Mouse (Mus musculus) cerebellum, adult (tissue): ENCODE measurements around the gene Brd4.
A peak's percentile ranks its signal among the peaks of the same experiment; 100 is the strongest.
"Not testable (repeated sequence)": the region's sequence is repeated elsewhere in the genome, so short reads cannot be mapped to it uniquely, and the experiment has no call there.

Source experiments
- ATAC-seq: cut with Nextera tagmentation; 2 replicates; pipeline ENCODE4 v1.9.2; 2017; ENCODE audit warnings: mild to moderate bottlenecking, moderate library complexity, mixed read lengths; ENCODE audit not compliant: insufficient number of reproducible peaks, low FRiP score, low TSS enrichment

The Brd4 gene

DNA sequence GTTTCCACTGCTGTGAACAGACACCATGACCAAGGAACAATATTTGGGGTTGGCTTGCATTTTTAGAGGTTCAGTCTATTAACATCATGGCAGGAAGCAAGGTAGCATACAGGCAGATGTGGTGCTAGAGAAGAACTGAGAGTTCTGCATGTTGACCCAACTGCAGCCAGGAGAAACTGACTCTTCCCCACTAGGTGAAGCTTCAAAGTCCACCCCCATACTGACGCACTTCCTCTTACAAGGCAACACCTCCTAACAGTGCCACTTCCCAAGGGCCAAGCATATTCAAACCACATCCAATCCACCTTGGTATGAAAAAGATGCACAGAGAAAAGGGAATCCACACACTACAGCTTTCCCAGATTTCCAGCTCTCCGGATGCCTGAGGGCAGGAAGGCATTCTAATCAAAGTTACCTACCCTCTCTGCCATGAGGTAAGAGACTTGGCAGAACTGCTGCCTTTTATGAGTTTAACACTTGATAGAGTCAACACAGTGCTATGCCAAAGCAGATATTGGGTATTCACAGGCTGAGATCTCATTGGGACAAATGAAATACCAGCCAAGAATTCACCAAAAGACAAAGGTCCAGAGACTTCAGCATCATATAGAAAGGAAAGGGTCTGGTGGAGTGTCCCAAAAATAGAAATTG lies 43.5 kb downstream of the Brd4 start:
- ATAC-seq, result no peak

DNA sequence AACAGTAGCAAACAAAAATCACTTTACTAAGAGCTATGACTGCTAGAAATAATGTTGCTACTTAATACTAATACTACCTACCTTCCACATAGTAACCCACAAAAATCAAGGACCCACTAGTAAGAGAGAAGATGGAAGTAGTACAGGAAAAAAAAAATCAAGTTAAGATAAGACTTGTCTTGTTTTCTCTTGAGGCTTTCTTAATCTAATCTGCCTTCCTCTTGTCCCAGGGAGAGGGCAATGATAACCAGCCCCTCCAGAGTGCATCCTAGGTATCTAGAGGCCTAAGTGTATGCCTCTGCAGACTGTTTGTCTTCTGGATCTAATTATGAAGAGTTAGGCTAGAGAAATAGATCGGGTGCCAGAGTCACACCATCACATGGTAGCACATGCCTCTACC lies 45.9 kb downstream of the Brd4 start:
- ATAC-seq, result no peak

DNA sequence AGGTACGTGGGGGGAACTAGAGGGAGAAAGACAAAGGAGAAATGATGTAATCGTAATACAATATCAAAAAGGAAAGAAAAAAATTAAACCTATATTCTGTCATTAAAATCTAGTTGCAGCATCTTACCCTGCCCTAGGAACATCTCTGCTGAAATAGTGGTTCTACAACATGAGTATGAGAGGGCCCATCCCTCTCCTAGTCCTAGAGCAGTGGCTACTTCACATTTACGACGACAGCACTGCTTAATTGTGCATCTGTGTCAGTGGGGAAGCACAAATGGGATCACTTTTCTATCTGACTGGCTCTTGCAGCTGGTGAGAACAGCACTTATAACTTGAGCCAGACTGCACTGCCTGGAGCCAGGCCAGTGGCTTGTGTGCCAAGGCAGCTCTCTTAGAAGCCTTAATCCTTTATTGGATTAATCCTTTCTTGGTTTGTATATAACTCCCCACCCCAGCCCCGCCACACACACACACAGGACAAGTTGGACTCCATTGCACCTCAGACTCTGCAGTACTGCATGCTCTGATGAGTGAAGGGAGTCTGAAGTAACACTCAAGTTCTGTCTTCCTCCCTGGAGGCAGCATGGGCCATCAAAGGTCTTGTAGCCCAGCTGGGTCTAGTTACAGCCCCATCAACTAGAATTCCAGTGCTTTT lies 48.9 kb downstream of the Brd4 start:
- ATAC-seq, result no peak

DNA sequence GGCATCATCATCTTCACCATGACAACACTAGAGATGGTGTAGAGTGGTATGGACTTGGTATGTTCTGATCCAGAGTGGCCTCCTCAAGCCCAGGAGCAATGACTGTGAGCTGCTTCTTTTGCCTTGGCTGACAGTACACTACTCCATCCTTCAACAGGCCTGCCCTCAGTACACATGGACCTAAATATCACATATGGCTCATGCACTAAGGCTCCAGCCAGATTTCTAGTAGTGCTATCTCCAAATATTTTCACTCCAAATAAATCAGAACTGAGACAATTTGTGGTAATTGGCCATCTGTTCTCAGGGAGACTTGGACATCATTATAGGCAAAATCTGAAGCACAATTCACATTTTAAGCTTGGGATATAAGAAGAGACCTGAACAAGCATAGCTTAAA lies 51.3 kb downstream of the Brd4 start:
- ATAC-seq, result peak; percentile 72; the same call in 1 of the 2 replicates

DNA sequence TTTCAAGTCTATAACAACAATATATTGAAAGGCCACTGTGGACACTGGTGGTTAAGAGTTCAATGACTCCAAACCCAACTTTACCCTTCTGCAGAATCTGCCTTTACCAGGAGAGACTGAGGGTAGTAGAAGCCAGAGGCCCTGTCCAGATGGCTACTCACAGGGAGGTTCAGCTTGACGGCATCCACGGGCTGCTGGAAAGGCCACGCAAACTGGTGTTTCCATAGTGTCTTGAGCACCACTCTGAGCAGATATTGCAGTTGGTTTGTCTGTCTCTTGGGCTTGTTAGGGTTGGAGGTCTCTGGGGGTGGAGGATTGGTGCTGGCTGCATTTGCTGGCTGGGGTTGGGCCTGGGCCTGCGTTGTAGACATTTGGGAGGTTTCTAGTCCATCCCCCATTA lies 55.3 kb downstream of the Brd4 start:
- ATAC-seq, result no peak

DNA sequence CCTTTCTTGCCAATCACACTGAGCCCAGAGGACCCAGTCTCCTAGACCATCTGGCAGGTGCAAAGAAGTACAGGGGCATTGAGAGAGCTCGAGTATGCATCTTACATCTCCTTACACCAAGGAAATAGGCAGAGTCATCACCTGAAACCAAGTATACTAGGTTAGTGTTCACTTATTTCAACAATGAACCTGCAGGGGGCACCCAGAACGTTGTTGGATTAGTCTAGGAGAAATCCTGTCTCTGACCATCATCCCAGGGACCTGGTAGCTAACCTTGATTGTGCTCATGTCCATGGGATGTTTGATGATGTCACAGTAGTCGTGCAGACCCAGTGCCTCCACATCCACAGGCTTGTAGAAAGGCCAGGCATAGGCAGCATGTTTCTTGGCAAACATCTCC lies 63.6 kb downstream of the Brd4 start:
- no peak for ATAC-seq

DNA sequence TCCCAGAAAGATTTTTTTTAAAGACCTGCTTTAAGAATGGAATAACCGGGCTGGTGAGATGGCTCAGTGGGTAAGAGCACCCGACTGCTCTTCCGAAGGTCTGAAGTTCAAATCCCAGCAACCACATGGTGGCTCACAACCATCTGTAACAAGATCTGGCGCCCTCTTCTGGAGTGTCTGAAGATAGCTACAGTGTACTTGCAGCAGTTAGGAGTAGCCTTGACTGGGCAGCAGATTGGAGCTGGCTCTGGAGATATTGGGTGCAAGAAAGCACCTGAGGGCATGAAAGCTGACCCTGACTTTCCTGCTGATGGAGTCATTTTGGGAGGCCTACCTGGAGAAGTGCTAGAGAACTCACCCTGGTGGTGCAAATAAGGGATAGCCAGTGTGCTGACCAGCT lies 68.9 kb downstream of the Brd4 start:
- ATAC-seq, result not testable (repeated sequence)

DNA sequence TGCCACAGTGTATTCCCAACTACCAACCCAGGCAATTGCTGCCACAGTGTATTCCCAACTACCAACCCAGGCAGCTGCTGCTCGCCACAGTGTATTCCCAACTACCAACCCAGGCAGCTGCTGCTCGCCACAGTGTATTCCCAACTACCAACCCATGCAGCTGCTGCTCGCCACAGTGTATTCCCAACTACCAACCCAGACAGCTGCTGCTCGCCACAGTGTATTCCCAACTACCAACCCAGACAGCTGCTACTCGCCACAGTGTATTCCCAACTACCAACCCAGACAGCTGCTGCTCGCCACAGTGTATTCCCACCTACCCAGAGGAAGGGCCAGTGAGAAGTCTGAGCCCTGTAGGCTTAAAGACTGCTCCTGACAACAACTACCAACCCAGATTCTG lies 73.0 kb downstream of the Brd4 start:
- ATAC-seq, result not testable (repeated sequence)

DNA sequence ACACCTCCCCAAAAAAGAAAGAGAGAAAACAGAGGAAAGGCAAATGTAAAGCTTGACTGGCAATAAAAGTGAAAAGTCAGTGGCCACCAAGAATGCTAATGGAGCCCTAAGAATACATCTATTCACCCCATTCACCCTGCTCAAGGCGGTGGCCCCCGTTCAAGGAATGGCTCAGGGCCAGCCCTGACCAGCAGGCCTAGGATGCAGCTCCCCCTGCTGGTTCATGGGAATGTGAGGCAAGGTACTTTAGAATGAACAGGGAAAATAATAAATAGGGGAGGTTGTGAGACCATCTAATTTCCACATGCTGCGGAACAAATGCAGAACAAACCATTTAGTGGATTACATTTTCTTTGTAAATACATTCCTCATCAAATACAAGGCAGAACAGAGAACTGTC lies 74.8 kb downstream of the Brd4 start:
- no peak for ATAC-seq

DNA sequence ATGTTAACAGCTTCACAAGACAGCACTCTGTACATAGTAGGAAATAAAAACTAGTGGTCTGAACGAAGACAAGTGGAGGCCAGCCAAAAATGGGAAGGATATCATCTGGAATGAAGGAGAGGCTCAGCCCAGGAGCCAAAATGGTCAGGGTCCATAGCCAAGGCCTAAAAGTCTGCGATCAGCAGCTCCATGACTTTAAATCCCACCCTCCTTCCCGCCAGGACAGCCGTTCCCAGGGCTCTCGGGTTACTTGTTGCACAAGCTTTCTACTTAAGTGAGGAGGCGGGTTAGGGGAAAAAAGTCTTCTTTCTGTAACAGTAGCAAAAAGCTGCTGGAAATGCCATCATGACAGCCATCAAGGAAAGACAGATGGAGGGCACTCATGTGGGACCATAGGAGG lies 75.4 kb downstream of the Brd4 start:
- no peak for ATAC-seq

DNA sequence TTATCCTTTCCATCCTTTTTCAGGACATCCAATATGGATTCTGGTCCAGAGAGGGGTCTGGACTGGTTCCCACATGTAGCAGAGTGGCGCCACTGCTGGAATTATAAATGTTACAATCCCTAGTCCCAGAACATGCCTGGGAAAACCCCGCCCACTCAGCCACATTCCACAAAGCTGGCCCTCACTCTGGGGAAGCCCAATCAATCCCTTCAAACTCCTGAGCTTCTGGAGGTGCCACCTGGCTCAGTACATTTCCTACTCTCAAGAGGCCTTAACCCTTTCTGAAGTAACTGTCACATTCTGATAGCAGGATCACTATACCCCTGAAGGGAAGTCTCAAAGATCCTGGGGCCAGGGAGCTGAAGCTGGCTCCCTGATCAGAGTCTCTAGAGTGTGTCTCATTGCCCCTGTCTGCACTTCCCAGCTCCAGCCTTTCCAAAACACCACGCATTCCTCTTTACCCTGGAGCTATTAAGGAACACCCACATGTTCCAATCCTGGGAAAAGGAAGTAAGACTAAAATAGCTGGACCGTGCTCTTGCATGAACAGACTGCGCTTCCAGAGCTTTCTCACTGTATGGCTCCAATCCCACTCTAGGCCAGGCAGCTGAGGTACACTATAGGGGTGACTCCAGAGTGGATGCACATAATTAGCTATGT lies 76.8 kb downstream of the Brd4 start:
- no peak for ATAC-seq

DNA sequence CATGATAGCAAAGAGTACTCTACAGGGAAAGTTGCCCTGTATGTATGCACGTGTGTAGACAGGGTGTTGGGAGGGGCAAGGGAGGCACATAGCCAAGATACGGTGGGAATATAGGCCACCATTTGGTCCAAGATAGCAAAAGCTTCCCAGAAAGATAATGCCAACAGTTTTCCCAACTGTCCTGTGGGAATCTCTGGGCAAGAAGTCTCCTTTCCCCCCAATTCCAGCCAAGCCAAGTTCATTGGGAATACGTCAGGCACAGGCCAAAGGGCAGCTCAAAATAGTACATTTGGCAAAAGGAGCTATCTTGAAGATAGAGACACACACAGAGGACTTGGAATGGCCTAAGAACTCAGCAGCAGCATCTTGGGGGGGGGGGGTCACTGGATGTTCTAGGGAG lies 79.2 kb downstream of the Brd4 start:
- ATAC-seq, result no peak

DNA sequence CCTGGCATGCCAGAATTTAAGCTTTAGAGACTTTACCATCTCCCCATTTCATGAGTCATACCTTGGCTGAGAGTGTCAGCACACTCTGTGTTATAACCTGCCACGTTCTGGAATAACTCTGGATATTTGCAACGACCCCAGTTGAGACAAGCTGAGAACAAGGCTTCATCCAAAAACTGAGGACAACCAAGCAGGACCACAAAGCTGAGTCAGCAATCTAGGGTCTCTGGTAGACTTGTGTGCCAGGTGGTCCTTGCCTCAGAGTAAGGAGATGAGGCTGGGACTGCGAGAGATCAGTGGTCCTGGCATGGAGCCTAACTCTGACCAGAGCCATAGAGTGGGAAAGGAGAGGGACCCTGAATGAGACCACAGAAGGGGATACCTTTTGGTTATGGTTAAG lies 81.5 kb downstream of the Brd4 start:
- ATAC-seq, result no peak

DNA sequence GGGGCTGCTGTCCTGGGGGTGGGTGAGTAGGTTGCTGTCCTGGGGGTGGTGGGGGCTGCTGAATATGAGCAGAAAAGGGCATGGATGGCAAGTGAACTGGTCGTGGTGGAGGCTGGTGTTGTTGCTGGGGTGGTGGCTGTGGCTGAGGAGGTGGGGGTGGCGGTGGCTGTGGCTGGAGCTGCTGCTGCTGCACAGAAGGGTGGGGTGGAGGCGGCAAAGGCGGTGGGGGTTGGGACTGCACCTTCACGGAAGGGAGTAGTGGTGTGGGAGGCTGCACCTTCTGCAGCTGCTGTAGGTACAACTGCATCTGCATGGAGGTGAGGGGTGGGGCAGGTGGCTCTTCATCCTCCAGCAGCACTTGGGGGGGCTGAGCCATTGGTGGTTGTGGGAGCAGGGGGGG lies 83.4 kb downstream of the Brd4 start:
- ATAC-seq, result no peak

DNA sequence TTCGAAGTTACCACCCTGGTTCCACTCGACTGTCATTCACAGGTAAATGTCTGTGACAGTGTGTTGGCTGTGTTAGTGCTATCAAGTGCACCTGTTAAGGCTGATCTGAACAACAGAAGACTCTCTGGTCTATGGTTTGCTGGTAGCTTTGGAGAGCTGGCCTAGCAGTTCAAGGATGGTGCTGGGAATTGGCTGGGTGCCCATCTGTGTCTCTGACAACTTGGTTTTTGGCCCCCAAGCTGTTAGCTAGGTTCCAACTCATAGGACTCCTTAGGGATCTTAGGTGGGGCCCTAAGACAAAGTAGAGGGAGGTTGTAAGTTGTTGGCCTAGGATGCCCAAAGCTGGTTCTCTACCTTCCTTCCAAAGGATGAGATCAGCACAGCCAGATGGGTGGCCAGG lies 84.7 kb downstream of the Brd4 start:
- ATAC-seq, result no peak

DNA sequence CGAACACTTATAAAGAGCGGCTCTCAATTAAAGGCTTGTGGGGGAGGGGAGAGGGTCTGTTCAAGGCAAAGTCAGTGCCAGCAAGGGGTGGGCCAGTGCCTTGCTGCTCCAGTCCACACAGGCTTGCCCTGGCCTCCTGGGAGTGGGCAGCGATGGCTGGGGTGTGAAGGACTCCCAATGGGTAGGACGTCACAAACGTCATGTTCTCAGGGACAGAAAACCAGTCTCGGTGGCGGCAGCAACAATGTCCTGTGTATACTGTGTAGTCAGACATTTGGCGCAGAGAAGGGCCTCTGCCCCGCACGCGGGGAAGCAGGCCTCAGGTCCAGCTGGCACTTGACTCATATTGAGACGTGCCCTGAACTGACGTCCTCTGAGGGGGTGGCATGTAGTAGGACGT lies 87.4 kb downstream of the Brd4 start:
- no peak for ATAC-seq

DNA sequence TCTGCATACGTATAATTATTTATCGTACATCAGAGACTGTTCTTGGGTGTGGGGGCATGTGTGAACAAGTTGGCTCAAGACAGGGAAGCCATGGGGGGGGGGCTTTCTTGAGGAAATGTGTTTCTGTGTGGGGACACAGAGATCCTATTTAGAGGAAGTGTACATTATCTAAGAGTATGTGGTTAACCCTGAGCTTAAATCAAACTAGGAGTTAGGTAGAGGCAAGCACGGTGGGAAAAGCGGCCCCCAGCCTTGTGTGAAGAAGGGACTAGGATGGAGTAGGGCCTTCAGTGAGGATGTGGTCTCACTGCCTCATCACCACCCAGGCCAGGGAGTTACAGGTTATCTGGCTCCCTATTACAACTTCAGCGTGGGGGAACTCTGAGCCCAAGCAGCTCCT lies 88.8 kb downstream of the Brd4 start:
- no peak for ATAC-seq

DNA sequence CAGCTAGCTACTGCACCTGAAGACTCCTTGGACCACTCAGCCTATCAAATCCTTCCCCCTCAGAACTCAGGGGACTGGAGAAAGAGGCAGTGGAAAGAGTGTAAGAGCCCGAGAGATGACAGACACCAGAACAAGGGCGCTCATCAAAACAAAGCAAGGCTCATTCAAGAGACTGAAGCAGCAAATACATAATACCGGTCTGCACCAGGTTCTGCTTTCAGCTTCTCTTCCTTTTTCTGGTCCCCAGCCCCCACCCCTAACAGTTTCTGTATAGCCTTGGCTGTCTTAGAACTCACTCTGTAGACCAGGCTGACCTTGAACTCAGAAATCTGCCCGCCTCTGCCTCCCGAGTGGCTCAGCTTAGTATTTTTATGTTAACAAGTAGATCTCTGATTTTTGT lies 91.5 kb downstream of the Brd4 start:
- no peak for ATAC-seq

DNA sequence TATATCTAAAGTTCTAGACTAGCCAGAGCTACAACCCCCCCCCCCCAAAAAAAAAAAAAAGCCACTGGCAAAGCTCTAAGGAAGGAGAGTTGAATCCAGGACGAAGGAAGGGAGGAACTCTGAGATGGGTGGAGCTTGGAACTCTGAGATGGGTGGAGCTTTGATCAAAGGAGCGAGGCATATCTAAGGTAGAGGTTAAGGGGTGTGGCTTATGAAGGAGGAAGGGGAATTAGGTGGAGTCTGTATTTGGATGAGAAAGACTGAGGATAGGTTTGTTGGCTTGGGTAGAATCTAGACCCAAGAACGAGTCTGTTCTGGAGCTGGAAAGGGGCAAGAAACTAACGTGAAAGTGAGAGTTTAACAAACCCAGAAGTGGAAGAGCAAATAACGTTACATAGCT lies 94.7 kb downstream of the Brd4 start:
- no peak for ATAC-seq

DNA sequence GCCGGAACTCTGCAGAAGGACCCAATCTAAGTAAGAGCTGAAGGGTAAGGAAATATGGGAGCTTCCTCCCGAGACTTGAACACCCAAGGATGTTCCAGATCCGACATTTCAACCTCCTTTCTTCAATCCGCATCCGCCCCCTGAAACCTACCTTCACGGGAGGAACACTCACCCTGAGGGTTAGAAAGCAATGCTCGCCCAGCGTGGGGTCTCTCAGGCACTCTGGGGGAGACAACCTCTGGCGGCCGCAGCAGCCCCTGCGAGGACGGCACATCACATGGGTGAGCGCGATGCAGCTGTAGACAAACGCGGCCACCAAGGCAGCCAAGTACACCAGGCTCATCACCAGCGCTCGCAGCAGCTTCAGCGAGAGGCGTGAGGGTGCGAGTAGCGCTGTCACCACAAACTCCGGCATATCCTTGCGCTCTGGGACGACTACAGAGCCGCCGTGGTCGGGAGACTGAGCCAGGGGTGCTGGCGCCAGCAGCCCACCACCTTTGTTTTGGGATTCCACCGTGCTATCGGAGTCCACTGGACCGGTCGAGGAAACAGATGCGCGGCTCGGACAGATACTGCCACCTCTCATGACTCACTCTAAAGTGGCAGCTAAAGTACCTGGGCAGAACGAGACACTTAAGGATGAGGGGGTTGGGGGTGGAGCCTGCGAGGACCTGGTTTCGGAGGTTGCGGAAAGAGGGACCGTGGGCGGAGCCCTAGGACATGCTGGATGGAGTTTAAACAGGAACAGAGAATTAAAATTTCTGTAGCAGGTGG lies 95.5 kb downstream of the Brd4 start, which contains the start of gene Ephx3:
Ephx3 (minus strand) TSS at position 687 of the 774 bp plus-strand sequence.
- ATAC-seq, result no peak

DNA sequence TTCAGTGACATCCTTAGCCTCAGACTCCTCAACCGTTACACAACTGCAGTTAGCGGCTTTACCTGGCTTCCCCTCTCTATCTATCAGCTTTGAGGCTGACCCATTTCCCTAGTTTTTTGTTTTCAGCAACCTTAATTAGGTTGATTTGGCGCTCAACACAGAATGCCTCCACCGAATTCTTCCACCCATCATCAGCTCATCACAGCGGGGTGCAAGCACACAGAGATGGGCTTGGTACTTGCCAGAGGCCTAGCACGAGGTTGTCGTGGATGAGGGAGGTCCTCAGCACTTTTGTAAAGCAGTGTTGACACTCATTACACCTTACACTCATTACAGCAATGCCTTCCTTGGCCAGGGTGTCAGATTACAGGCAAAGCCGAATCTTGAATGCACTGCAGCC lies 101.5 kb downstream of the Brd4 start:
- ATAC-seq, result no peak
